Mouse (Mus musculus) left cerebral cortex, adult 11 months (tissue): ENCODE data around the gene Mapk1ip1l.

Experiments
- DNase-seq: peaks from one replicate; pipeline ENCODE4 v3.0.0; 2022; ENCODE audit warnings: low spot score

Gene Mapk1ip1l

DNA sequence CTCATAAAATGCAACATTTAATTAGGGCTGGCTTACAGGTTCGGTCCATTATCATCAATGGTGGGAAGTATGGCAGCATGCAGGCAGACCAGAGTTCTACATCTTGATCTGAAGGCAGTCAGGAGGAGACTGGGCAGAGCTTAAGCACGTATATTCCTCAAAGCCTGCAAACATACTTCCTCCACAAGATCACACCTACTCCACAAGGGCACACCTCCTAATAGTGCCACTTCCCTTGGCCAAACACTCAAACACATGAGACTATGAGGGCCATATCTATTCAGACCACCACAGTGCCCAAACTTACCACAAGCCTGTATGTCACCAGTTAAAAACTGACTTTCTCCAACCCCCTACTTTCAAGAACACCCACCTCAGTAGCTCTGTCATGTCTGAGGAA lies 63.4 kb downstream of the Mapk1ip1l start:
- DNase-seq, result no peak

DNA sequence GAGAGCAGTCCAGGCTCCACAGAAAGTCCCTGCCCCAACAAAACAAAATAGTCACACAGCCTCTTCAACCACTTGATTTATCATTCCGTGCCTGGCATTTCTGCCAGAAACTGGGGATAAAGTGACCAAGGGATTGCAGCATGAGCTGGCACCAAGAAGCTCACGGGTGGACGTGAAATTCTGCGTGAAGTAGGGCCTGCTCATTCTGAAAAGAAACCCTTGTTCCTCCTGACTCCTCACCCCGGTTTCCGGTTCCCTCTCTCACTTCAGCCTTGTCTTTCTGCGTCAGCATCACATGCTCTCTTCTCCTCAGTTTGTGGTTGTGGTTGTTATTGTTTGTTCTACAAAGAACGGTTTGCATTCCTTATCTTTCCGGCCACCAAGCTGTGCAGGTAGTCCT lies 63.8 kb downstream of the Mapk1ip1l start:
- no peak for DNase-seq

GRCm38 (mm10) chr14:47364742-47365449 lies 66.8 kb downstream of the Mapk1ip1l start:
- no peak for DNase-seq

DNA sequence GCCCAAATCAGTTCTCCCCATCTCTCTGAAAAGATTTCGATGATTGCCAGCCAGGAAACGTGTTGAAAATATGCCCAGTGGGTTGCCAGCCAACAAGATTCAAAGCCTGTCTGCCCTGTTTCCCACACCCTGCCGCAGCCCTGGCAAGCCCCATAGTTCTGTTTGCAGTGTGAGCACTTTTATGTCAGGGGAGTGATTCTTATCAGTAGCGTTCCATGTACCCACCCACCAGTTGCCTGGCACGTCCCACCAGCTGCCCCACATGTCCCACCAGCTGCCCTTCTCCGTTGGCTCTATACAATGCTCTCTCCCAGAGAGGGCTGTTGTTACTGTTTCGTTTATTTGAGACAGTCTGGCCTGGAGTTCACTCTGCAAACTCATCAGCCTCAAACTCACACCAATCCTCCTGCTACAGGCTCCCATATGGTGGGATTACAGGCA lies 68.8 kb downstream of the Mapk1ip1l start:
- DNase-seq, result no peak

DNA sequence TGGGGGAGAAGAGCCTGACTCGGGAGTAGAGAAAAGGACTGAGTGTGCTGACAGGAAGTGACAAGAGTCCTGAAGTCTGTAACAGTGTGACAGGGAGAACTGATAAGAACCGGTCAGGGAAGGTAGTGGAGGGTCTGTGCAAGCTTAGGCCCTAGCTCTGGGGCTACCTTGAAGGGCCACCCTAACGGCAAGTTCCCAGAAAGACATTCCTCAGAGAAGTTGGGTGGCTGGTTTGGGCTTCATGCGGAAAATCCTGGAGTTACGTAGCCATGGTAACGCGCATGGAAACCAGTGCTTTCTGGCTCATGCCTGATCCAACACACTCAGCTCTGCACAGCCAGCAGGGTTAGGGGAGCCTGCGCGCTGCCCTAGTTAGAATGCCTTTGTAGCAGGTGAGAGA lies 69.4 kb downstream of the Mapk1ip1l start, which contains the start of gene Lgals3:
TSS of gene Lgals3 (plus strand) at position 291 of the 400 bp plus-strand sequence.
- peak; percentile 39 for DNase-seq

DNA sequence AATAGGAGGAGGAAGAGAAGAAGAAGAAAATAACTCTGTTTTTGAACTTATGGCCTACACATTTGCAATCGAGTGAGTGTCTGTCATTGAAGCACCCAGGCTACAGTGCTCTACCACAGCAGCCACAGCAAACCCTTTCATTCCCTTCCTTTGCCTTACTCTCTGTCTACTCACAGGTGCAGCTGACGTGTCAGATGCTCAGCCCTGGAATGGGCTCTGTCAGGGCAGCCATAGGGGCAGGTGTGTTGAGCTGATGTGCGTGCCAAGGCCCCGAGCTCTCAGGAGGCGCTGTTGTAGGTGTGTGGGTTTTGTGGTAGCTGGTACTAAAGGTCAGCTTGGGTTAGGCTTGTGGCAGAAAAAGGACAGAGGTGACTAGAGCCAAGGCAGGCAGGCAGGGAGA lies 71.7 kb downstream of the Mapk1ip1l start:
- DNase-seq, result no peak

DNA sequence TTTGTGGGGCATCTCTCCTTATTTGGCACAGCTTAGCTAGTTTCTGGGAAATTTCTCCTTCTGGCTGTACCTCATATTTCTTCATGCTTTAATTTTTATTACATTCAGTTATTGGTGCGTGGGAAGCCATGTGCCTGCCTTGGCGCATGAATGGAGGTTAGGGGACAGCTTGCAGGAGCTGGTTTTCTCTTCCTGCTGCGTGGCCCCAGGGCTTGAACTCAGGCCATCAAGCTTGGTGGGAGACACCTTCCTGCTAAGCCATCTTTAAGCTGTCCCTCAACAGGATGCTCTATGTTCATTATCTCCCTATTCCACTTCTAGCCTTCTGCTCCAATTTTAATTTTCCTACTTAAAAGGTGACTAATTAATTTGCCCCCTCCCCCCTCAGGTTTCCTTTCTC lies 72.7 kb downstream of the Mapk1ip1l start:
- no peak for DNase-seq

DNA sequence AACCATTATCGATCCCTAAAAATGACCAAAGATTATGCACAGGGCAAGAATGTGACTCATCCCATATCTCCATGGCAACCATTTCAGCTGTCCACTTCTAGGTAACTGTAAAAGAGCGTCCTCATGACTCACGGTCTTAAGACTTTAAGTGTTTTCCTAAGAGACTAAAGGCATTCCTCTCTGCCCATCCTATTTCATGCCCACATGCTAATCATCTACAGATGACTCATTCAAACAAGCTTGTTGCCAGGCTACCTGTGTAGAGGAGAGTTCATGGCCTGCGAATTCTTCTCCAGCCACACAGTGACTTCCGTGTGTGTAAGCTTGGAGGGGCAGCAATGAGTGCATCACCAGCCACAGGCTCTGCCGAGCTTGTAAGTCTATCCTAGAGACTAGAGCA lies 73.6 kb downstream of the Mapk1ip1l start:
- DNase-seq, result no peak
